Mouse (Mus musculus): ENCODE measurements around the gene Lhx2.

Gene Lhx2

DNA sequence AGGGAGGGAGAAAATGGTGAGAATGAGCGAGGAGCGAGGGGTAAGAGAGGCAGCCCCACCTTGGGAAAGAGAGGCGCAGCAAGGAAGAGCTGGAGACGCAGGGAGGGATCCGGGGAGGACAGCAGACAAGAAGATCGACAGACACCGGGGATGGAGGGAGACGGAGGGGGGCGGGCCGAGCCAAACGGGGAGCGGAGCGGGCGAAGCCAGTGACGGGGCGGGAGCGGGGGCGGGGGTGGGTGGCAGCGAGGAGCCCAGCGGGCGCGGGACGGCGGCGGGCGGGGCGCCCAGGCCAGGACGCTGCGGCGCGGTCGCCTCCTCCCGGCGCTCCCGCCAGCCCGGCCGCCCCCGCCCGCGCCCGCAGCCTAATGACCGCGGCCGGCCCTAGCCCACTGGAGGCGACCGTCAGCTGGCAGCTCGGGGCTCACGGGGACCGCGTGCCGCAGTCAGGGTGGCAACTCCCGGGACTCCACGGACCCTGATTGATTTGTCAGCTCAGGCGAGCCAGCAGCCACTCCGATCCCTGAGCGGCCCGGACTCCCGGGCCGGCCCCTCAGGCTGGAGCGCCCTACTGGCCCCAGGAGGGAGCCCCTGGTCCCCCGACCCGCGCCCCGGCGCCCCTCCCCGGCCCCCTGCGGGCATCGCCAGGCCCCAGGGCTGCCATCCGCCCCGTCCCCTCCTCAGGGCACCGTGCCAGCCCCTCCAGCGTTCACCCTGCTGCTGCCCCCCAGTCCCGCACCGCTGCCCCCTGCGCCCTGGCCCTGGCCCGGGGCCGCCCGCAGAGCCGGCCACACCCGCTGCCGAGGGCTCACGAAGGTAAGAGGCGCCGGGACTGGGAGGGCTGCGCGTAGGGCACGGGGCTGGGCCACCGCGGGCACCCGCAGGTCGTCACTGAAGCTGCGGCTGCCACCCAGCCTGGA lies at the start of gene Lhx2:
TSS of gene Lhx2 (plus strand) at position 292 of the 920 bp plus-strand sequence.
- no peak for DNase-seq (ENCODE audit: low read depth, low spot score)

GRCm38 (mm10) chr2:38291526-38291925 lies 47.6 kb upstream of the Lhx2 start:
- DNase-seq (ENCODE audit: low read depth, low spot score): peak; percentile 12

DNA sequence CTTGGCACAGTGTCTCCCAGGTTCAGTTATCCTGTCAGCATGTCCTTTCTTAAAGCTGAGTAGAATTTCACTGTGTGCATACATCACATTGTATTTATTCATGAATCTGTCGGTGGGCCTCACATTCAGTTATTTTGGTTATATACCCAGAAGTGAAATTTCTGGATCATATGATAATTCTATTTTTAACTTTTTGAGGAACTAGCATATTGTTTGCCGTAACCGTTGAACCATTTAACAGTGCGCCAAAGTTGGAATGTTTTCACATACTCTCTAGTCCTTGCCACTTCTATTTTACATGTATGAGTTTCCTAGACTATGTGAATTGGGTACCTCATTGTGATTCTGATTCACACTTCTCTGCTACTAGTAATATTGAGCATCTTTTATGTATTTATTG lies 43.1 kb upstream of the Lhx2 start:
- DNase-seq (ENCODE audit: low read depth, low spot score): no peak

DNA sequence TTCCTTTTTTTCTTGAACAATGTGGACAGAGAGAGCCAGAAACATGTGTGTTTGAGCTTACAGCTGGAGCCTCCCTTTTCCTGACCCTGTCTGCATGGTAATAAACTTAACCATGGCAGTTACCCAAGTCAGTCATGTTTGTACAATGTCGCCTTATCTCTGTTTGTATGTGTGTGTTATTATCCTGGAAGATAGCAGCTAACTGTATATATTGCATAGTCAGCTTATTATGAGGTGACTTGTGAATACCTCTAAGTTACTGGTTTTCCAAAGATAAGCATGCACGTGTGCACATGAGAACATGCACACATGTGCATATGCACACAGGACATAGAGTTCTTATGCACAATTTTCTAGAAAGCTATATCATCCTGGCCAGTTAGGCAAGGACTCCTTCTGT lies 38.1 kb upstream of the Lhx2 start:
- no peak for DNase-seq (ENCODE audit: low read depth, low spot score)

DNA sequence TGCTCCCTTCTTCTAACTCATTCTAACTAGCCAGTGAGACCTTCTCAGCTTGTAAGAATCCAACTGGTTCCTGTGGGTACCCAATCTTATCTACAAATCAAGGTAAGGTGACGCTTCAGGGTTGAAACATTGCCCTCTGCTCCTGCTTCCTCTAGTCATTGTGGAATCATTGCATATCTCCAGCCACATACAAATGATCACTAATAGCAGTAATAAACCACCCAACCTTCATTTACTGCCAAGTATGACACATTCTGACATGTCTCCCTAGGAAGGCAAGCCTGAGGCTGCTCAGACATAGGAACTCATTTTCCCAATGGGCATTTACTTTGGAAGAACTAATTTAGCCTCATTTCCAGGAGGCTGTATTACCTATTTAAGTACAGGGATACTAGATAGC lies 33.9 kb upstream of the Lhx2 start:
- no peak for DNase-seq (ENCODE audit: low read depth, low spot score)

DNA sequence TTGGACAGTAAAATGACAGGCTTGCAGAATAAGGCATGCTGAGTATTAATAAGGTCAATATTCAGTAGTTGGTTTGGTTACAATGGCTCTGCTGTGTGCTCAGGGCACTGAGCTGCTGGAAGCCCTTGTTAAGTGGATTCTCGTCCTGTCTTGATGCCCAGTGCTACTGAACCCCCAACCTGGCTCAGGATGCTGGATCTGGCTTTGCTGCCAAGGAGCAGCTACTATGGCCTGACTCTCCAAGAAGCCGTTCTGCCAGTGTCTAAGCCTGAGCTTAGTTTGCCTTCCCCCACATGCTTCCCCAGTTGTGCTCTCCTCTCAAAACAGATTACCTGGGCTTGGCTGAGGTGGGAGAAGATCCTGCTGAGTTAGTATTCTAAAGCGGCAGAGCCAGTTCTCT lies 26.2 kb upstream of the Lhx2 start:
- no peak for DNase-seq (ENCODE audit: low read depth, low spot score)

DNA sequence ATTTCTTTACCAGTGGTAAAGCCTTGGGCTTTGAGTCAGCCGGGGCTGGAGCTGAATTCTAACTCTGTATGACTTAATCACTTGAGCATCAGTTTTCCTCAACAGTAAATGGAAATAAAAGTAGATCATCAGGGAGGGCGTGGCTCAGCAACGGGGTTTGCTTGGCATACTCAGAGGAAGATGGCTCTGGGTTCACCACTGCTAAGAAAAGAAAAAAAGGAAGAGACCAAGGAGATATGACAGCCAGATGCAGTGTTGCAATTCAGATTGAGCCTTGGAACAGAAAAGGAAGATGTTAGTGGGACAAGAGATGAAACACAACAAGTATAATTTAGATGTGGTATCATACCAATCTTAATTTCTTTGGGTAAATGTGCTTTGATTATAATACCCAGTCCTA lies 25.7 kb upstream of the Lhx2 start:
- no peak for DNase-seq (ENCODE audit: low read depth, low spot score)

DNA sequence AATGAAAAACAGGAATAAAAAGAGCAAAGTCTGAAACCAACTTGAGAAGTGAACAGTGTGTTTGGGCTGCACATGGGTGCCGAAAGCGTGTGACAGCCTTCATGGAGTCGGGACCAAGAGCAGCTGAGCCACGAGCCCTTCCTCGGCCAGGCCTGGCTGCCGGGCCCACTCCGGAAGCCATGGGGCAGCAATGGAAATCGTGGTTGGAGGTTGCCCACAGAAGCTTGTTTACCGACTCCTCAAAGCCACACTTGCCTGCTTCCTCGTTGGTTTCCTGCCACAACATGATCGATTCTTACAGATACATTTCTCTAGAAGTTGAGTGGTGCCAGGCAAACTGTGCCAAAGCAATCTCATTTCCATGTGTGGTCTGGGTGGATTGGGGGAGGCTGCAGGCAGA lies 20.0 kb upstream of the Lhx2 start:
- no peak for DNase-seq (ENCODE audit: low read depth, low spot score)

DNA sequence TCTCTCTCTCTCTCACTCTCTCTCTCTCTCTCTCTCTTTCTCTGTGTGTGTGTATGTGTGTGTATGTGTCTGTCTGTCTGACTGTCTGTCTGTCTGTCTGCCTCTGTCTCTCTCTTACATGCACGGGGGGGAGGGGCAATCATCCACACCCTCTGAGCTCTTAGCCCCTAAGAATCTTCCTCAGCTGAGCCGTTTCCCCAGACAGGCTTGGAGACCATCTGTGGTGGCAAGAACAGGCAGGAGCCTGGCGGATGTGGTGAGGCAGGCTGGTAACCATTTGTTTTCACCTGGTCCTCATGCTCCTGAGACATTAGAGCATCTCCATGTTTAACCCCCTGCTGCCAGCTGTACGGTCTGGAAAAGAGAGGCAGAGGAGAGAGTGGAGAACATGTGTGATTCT lies 18.2 kb upstream of the Lhx2 start:
- no peak for DNase-seq (ENCODE audit: low read depth, low spot score)

GRCm38 (mm10) chr2:38323380-38323779 lies 15.7 kb upstream of the Lhx2 start:
- no peak for DNase-seq (ENCODE audit: low read depth, low spot score)

DNA sequence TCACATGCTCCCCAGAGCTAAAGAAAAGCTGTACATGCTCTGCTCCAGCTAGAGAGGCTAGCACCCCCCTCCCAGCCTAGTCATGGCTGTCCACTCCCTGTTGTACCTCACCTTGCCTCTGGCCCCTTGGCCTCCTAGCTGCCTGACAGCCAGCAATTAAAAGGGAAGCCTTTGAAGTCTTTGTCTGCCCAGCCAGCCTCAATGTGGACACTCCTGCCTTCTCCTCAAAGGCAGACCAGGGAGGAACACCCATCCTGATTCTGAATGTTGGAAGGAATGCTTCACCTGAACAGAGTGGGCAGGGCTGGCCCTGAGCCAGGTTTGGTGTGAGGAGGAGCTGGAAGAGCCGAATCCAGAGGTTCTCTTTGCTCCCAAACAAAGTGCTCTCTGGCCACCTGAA lies 12.4 kb upstream of the Lhx2 start:
- DNase-seq (ENCODE audit: low read depth, low spot score): no peak

DNA sequence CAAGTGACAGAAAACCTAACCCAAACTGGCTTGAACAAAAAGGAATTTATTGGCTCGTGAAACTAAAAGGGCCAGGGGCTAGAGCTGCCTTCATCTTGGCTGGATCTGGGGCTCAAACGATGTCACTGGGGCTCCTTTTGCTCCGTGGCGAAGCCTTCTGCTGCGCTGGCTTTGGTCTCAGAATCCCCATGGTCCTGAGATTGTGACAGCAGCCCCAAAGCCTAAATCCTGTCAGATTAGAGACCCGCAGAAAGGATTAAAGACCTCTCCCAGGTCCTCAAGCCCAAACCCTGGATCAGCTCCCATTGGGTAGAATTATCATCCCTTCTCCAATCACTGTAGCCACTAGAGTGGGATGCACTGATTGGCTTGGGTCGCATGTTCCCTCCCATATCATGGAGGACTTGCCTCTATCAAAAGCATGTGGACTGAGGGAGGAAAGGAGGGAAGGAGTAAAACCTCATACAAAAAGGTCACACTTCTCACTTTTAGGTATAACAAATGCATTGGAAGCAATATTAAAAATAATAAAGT lies 5.4 kb upstream of the Lhx2 start:
- no peak for DNase-seq (ENCODE audit: low read depth, low spot score)

GRCm38 (mm10) chr2:38336606-38337005 lies 2.5 kb upstream of the Lhx2 start:
- DNase-seq (ENCODE audit: low read depth, low spot score): no peak

GRCm38 (mm10) chr2:38337091-38337640 lies 1.9 kb upstream of the Lhx2 start:
- no peak for DNase-seq (ENCODE audit: low read depth, low spot score)

- no peak for DNase-seq (ENCODE audit: low read depth, low spot score)
Measured at GRCm38 (mm10) chr2:38337681-38338080, 1.4 kb upstream of the Lhx2 start.

DNA sequence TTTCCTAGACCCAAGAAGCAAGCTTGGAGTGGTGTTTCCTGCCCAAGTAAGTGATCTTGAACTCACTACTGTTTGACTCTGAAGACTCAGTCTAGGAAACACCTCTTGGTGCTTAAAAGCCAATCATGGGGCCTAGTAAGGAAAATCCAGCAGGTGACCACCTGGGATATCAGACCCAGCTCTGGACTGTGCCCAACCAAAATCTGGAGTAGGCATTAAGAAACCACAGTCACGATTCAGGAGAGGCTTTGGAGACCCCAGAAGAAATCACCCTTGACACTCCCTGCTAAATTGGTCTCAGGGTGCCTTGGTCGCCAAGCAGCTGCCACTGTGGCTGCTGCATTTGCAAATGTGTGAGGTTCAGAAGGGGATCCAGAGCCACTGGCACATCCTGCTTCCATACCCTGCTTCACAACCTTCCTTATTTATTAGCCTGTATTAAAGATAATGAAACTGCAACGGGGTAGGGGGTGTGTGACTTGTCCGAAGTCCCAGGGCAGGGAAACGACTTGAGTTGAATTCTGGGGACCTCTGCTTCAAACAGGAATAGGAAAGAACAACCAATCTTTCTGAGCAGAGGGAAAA lies 641 bp upstream of the Lhx2 start:
- no peak for DNase-seq (ENCODE audit: low read depth, low spot score)

GRCm38 (mm10) chr2:38339910-38340625 lies 987 bp downstream of the Lhx2 start:
- no peak for DNase-seq (ENCODE audit: low read depth, low spot score)

GRCm38 (mm10) chr2:38340626-38341200 lies 1.6 kb downstream of the Lhx2 start:
- DNase-seq (ENCODE audit: low read depth, low spot score): no peak

GRCm38 (mm10) chr2:38343573-38343972 lies 4.5 kb downstream of the Lhx2 start:
- no peak for DNase-seq (ENCODE audit: low read depth, low spot score)

DNA sequence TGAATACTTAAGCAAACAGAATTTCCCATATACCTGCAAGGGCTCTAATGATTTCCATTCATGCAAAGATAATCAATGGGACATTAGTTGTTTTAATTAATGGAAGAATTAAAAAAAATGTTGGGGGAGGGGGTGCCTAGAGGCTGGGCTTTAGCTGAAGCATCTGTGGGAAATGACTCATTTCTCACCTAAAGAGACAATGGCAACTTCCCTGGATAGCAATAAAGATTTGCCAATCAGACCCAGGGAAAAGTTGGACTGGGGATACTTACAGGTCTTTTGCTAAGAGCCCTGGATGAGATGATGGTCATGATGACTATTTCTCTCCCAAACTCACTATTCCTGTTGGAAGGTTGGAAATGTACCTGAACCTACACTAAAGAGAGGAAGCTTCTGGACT lies 5.6 kb downstream of the Lhx2 start:
- no peak for DNase-seq (ENCODE audit: low read depth, low spot score)

GRCm38 (mm10) chr2:38346417-38346816 lies 7.3 kb downstream of the Lhx2 start:
- DNase-seq (ENCODE audit: low read depth, low spot score): no peak
